Mouse (Mus musculus): ENCODE measurements around the gene Cd69. TPM values are rescaled to one million over a fixed set of nuclear protein-coding genes. Genes with fewer than 3 reads are reported as not detected.
A peak's percentile ranks its signal among the peaks of the same experiment; 100 is the strongest.

Cd69 gene
- total and polyA plus RNA-seq, 3 experiments, result not detected

DNA sequence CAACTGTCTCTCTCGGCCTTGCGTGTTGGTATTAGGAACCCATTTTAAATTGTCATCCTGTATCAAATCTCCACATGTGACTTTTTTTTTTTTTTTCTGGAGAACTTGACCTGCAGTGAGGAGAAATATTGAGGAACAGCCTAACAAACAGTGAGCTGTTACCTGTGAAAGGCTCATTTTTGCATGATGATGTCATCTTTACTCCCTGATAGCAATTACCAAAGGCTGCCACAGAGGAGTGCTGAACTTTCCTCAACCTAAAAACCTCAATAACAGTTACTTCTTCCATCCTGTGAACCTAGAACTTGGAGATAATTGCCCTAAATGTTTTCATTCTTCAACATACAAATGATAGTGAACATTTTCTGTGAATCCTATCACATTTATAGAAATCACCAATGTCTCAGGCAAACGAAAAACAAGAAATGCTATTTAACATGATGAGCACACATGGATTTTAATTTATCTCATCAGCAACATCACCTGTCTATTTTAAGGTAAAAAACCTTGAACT is 39.5 kb upstream of the Cd69 start:
- Histone ChIP-seq H3K4me3 (ENCODE audit: control insufficient read depth in 1 of 2, insufficient read depth in 1 of 2, low read depth in 2 of 2, low read length in 2 of 2) (no peak overlapping the region), H3K4me1 (ENCODE audit: control insufficient read depth in 1 of 2, insufficient read depth in 2 of 2, low read length in 2 of 2) (peaks cover 5 to 10% of the 10 kb centered on the region in 2 experiments)

DNA sequence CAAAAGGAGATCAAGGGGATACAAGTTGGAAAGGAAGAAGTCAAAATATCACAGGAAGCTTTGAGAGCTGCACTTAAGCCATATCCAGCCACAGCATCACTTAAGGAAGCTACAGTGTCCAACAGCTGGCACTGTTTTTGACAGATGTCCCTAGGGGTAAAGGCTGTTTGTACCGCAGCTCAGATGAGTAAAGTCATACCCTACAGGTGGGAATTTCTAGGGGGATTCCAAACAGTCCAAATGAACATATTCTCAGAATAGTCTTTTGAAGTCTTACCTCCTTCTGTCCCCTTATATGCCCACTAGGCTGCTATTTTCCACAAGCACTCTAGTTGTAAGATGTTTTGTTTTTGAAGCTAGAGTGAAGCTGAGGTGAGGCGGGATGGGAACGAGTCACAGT is 37.3 kb upstream of the Cd69 start:
- no peak for DNase-seq (ENCODE audit: low read depth, low spot score)
- Histone ChIP-seq H3K27ac (ENCODE audit: control insufficient read depth, low read depth, low read length) (no peak overlapping the region), H3K4me3 (ENCODE audit: control insufficient read depth in 1 of 2, insufficient read depth in 1 of 2, low read depth in 2 of 2, low read length in 2 of 2) (no peak overlapping the region), H3K4me1 (ENCODE audit: control insufficient read depth in 1 of 2, insufficient read depth in 2 of 2, low read length in 2 of 2) (peaks cover 5 to 10% of the 10 kb centered on the region in 2 experiments), H3K27me3 (ENCODE audit: control insufficient read depth in 1 of 2, insufficient read depth in 2 of 2, low read length in 2 of 2) (no peaks in the 10 kb centered on the region), H3K79me2 (ENCODE audit: control insufficient read depth, insufficient read depth, low read length, poor library complexity) (no peaks in the 10 kb centered on the region), H3K9me3 (replicated peaks; ENCODE audit: insufficient read depth, low read length) (no peaks in the 10 kb centered on the region), H3K9ac (ENCODE audit: control insufficient read depth, low read depth, low read length, poor library complexity, severe bottlenecking) (no peak overlapping the region), H3K36me3 (ENCODE audit: control insufficient read depth in 1 of 2, insufficient read depth in 2 of 2, low read length in 2 of 2) (peaks cover 0 to 14% of the 10 kb centered on the region in 2 experiments; a peak in 2 of 4 replicates)
- no peak for TF ChIP-seq TAL1 (IDR thresholded peaks at IDR 0.05; ENCODE audit: low read length)
- no peak for TF ChIP-seq MAZ (IDR thresholded peaks at IDR 0.05; ENCODE audit: low read depth, low read length)
- TF ChIP-seq POLR2AphosphoS2 (IDR thresholded peaks at IDR 0.05; ENCODE audit: low read length), result no peak
- no peak for TF ChIP-seq MYB (IDR thresholded peaks at IDR 0.05; ENCODE audit: low read depth, low read length)

More for the DNA sequence above, 39.5 kb upstream of the Cd69 start:
- H3K27ac ChIP-seq (ENCODE audit: control insufficient read depth, low read depth, low read length), result no peak overlapping the region
- H3K9me3 ChIP-seq (replicated peaks; ENCODE audit: insufficient read depth, low read length), result no peaks in the 10 kb centered on the region
- peaks cover 0 to 14% of the 10 kb centered on the region in 2 experiments; a peak in 2 of 4 replicates for H3K36me3 ChIP-seq (ENCODE audit: control insufficient read depth in 1 of 2, insufficient read depth in 2 of 2, low read length in 2 of 2)
- H3K27me3 ChIP-seq (ENCODE audit: control insufficient read depth in 1 of 2, insufficient read depth in 2 of 2, low read length in 2 of 2), result no peaks in the 10 kb centered on the region
- DNase-seq (ENCODE audit: low read depth, low spot score), result no peak
- TF ChIP-seq NRF1 (IDR thresholded peaks at IDR 0.05; ENCODE audit: insufficient read depth, low read depth, low read length, poor library complexity, severe bottlenecking), result no peak
- no peak for TF ChIP-seq HCFC1 (IDR thresholded peaks at IDR 0.05; ENCODE audit: low read depth, low read length)
- TF ChIP-seq CTCF (IDR thresholded peaks at IDR 0.05 in 2 of 3, conservative IDR thresholded peaks at IDR 0.05 in 1 of 3; ENCODE audit: control insufficient read depth in 1 of 3, insufficient read depth in 1 of 3, low read depth in 2 of 3, low read length in 3 of 3, poor library complexity in 1 of 3, severe bottlenecking in 1 of 3), result no peak
- no peak for TF ChIP-seq POLR2AphosphoS2 (IDR thresholded peaks at IDR 0.05; ENCODE audit: low read length)
- no peak for TF ChIP-seq ZNF384 (IDR thresholded peaks at IDR 0.05; ENCODE audit: low read depth, low read length)
- TF ChIP-seq CHD1 (IDR thresholded peaks at IDR 0.05; ENCODE audit: low read depth, low read length), result no peak
- H3K9ac ChIP-seq (ENCODE audit: control insufficient read depth, low read depth, low read length, poor library complexity, severe bottlenecking), result no peak overlapping the region
- no peaks in the 10 kb centered on the region for H3K79me2 ChIP-seq (ENCODE audit: control insufficient read depth, insufficient read depth, low read length, poor library complexity)

DNA sequence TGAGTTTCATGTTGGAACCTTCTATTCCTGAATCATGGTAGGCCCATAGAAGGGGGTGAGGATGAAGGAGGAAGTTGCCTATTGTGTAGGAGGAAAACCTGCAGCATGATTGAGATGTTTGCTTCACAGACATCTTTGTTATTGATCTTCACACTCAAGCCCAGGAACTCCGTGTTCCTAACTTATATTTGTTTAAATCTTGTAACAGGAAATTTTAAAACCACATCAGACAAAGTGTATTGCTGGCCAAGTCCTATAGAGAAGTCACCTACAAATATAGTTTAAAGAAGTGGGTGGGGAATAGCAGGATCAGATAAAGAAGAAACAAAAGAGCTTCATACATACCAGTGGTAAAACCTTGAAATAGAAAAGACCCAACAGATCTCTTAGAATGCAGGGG is 28.9 kb upstream of the Cd69 start:
- no peaks in the 10 kb centered on the region for H3K79me2 ChIP-seq (ENCODE audit: control insufficient read depth, insufficient read depth, low read length, poor library complexity)
- H3K9ac ChIP-seq (ENCODE audit: control insufficient read depth, low read depth, low read length, poor library complexity, severe bottlenecking), result no peak overlapping the region

More for the DNA sequence above, 28.9 kb upstream of the Cd69 start:
- H3K4me3 ChIP-seq (ENCODE audit: control insufficient read depth in 1 of 2, insufficient read depth in 1 of 2, low read depth in 2 of 2, low read length in 2 of 2), result no peak overlapping the region
- H3K27ac ChIP-seq (ENCODE audit: control insufficient read depth, low read depth, low read length), result no peak overlapping the region
- peak; percentile 51 for TF ChIP-seq GATA1 (IDR thresholded peaks at IDR 0.05; ENCODE audit: low read depth, low read length)
- TF ChIP-seq MYC (IDR thresholded peaks at IDR 0.05; ENCODE audit: low read depth, low read length), result no peak
- no peak for DNase-seq (ENCODE audit: low read depth, low spot score)
- H3K36me3 ChIP-seq (ENCODE audit: control insufficient read depth in 1 of 2, insufficient read depth in 2 of 2, low read length in 2 of 2), result peaks cover 0 to 5% of the 10 kb centered on the region in 2 experiments; a peak in 2 of 4 replicates
- H3K4me1 ChIP-seq (ENCODE audit: control insufficient read depth in 1 of 2, insufficient read depth in 2 of 2, low read length in 2 of 2), result no peaks in the 10 kb centered on the region; a peak in 1 of 4 replicates
- no peaks in the 10 kb centered on the region for H3K9me3 ChIP-seq (replicated peaks; ENCODE audit: insufficient read depth, low read length)
- no peaks in the 10 kb centered on the region for H3K27me3 ChIP-seq (ENCODE audit: control insufficient read depth in 1 of 2, insufficient read depth in 2 of 2, low read length in 2 of 2)
